Mouse (Mus musculus) midbrain, embryonic 11.5 days (tissue): ENCODE results near the gene Mknk1. TPM values are rescaled to one million over a fixed set of nuclear protein-coding genes. Genes with fewer than 3 reads are reported as not detected.

Experiments
- ATAC-seq: fragments of 200-750 bp; cut with Nextera tagmentation; 2 replicates; pipeline ENCODE4 v1.8.0; 2017; ENCODE audit warnings: moderate TSS enrichment, moderate library complexity; ENCODE audit not compliant: low FRiP score
- DNase-seq: peaks from one replicate; pipeline ENCODE4 v3.0.0; 2015; ENCODE audit warnings: low spot score; ENCODE audit errors: missing footprints
- H3K27ac ChIP-seq: fragments of 300-500 bp; sonication (generic); 2 replicates; pipeline ENCODE4 v1.5.1; 2014; ENCODE audit warnings: low read depth, low read length
- H3K27me3 ChIP-seq: fragments of 300-500 bp; sonication (generic); 2 replicates; pipeline ENCODE4 v1.6.1; 2014; ENCODE audit warnings: mild to moderate bottlenecking, low read length, moderate library complexity, mixed read lengths; ENCODE audit not compliant: control insufficient read depth, insufficient read depth
- H3K36me3 ChIP-seq: fragments of 300-500 bp; sonication (generic); 2 replicates; pipeline ENCODE4 v1.6.1; 2014; ENCODE audit warnings: mild to moderate bottlenecking, low read length, moderate library complexity, mixed read lengths; ENCODE audit not compliant: control insufficient read depth, insufficient read depth
- H3K4me1 ChIP-seq: fragments of 300-500 bp; sonication (generic); 2 replicates; pipeline ENCODE4 v1.6.1; 2014; ENCODE audit warnings: low read length; ENCODE audit not compliant: control insufficient read depth, insufficient read depth
- H3K4me2 ChIP-seq: fragments of 300-500 bp; sonication (generic); 2 replicates; pipeline ENCODE4 v1.6.1; 2014; ENCODE audit warnings: mild to moderate bottlenecking, moderate library complexity
- H3K4me3 ChIP-seq: fragments of 300-500 bp; sonication (generic); 2 replicates; pipeline ENCODE4 v1.5.1; 2014; ENCODE audit warnings: low read depth, low read length
- H3K9ac ChIP-seq: fragments of 300-500 bp; sonication (generic); 2 replicates; pipeline ENCODE4 v1.6.1; 2014; ENCODE audit warnings: low read length
- H3K9me3 ChIP-seq: fragments of 300-500 bp; sonication (generic); 2 replicates; pipeline ENCODE4 v1.6.1; 2016; ENCODE audit warnings: low read length; ENCODE audit not compliant: control insufficient read depth
- WGBS: fragments of 180-500 bp; shearing (Covaris S2); extraction: QIAGEN DNeasy Blood & Tissue Kit; methylation state at CpG from one replicate; pipeline ENCODE4 v1.1.7; 2014; 5-methylcytosine and 5-hydroxymethylcytosine counted together
- polyA plus RNA-seq: library from polyadenylated mRNA; unstranded; fragments of >200 nt; fragmentation: Nextera tagmentation; extraction: Ambion mirVana; gene quantifications from 2 replicates; pipeline ENCODE4 v1.2.1, GENCODE M21; 2014

Gene Mknk1
- polyA plus RNA-seq, 1 experiment from 2014 or later: 17.9 TPM

- Histone ChIP-seq H3K9me3 (no peaks in the 10 kb centered on the region), H3K4me3 (no peak overlapping the region), H3K4me2 (no peak overlapping the region), H3K4me1 (peaks cover 51% of the 10 kb centered on the region), H3K27me3 (peaks cover 15% of the 10 kb centered on the region), H3K36me3 (no peaks in the 10 kb centered on the region), H3K9ac (no peak overlapping the region), H3K27ac (no peak overlapping the region)
- DNase-seq (no peak), ATAC-seq (peak; percentile 38; the same call in 1 of the 2 replicates)
- WGBS: 6% methylated on average over 7 of the region's 7 CpGs
Measured at GRCm38 (mm10) chr4:115908641-115909040, 69.6 kb downstream of the Mknk1 start.

GRCm38 (mm10) chr4:115911586-115911985 is 72.6 kb downstream of the Mknk1 start:
- peak; percentile 74 for ATAC-seq
- DNase-seq: no peak
- Histone ChIP-seq H3K27ac (peak overlapping the region; percentile 61; the same call in 1 of the 2 replicates), H3K9me3 (no peaks in the 10 kb centered on the region), H3K4me1 (peaks cover 25% of the 10 kb centered on the region), H3K4me2 (no peak overlapping the region), H3K36me3 (no peaks in the 10 kb centered on the region), H3K4me3 (no peak overlapping the region), H3K9ac (no peak overlapping the region), H3K27me3 (peaks cover 8% of the 10 kb centered on the region; the same call in 1 of the 2 replicates)
- 0% methylated on average over 4 of the region's 4 CpGs for WGBS

GRCm38 (mm10) chr4:115919911-115920310 is 80.9 kb downstream of the Mknk1 start:
- H3K9ac ChIP-seq: no peak overlapping the region
- DNase-seq (no peak), ATAC-seq (no peak)
- H3K9me3 ChIP-seq: no peaks in the 10 kb centered on the region
- no peak overlapping the region for H3K4me3 ChIP-seq
- H3K27ac ChIP-seq: no peak overlapping the region
- no peaks in the 10 kb centered on the region for H3K4me1 ChIP-seq
- no peaks in the 10 kb centered on the region for H3K27me3 ChIP-seq
- H3K4me2 ChIP-seq: no peak overlapping the region
- peaks cover 5% of the 10 kb centered on the region for H3K36me3 ChIP-seq
- WGBS: 70% methylated on average over 16 of the region's 16 CpGs

GRCm38 (mm10) chr4:115922688-115923087 is 83.7 kb downstream of the Mknk1 start:
- WGBS: 91% methylated on average over 5 of the region's 5 CpGs
- Histone ChIP-seq H3K27ac (no peak overlapping the region), H3K36me3 (peaks cover 5% of the 10 kb centered on the region), H3K4me1 (no peaks in the 10 kb centered on the region), H3K27me3 (no peaks in the 10 kb centered on the region), H3K9ac (no peak overlapping the region), H3K4me2 (no peak overlapping the region), H3K4me3 (no peak overlapping the region), H3K9me3 (no peaks in the 10 kb centered on the region)
- no peak for ATAC-seq
- no peak for DNase-seq

- H3K9me3 ChIP-seq: no peaks in the 10 kb centered on the region
- no peak overlapping the region for H3K27ac ChIP-seq
- H3K4me3 ChIP-seq: no peak overlapping the region
- 83% methylated on average over 16 of the region's 16 CpGs for WGBS
- peaks cover 5% of the 10 kb centered on the region; the same call in 1 of the 2 replicates for H3K36me3 ChIP-seq
- ATAC-seq (no peak), DNase-seq (no peak)
- H3K4me1 ChIP-seq: no peaks in the 10 kb centered on the region
- no peak overlapping the region for H3K4me2 ChIP-seq
- no peak overlapping the region for H3K9ac ChIP-seq
- H3K27me3 ChIP-seq: no peaks in the 10 kb centered on the region
Measured at GRCm38 (mm10) chr4:115923262-115923880, 84.4 kb downstream of the Mknk1 start.

- 75% methylated on average over 7 of the region's 7 CpGs for WGBS
Measured at GRCm38 (mm10) chr4:115927637-115928036, 88.6 kb downstream of the Mknk1 start.

More at GRCm38 (mm10) chr4:115927637-115928036, 88.6 kb downstream of the Mknk1 start:
- Histone ChIP-seq H3K9me3 (no peaks in the 10 kb centered on the region), H3K4me1 (no peaks in the 10 kb centered on the region; the same call in 1 of the 2 replicates), H3K27ac (no peak overlapping the region), H3K4me3 (no peak overlapping the region), H3K4me2 (no peak overlapping the region), H3K9ac (no peak overlapping the region), H3K36me3 (peaks cover 2% of the 10 kb centered on the region; the same call in 1 of the 2 replicates), H3K27me3 (peaks cover 3% of the 10 kb centered on the region; the same call in 1 of the 2 replicates)
- ATAC-seq (no peak), DNase-seq (no peak)

Other genes starting within 250 kb of the Mknk1 start
- gene Cyp4a32, start 238.2 kb upstream of the Mknk1 start, polyA plus RNA-seq: not detected in 2 replicates
- 0.12 TPM in 1 of 2 replicates, not detected in the other for gene Cyp4b1, start 191.5 kb upstream of the Mknk1 start, polyA plus RNA-seq
- 42.8 and 46.4 TPM in 2 replicates for gene Efcab14, start 101.5 kb upstream of the Mknk1 start, polyA plus RNA-seq
- 0.41 TPM in 1 of 2 replicates, not detected in the other for gene Tex38, start 58.2 kb upstream of the Mknk1 start, polyA plus RNA-seq
- 42.3 and 50.9 TPM in 2 replicates for gene Atpaf1, start 54.4 kb upstream of the Mknk1 start, polyA plus RNA-seq
- gene Mob3c, start 11.1 kb upstream of the Mknk1 start, polyA plus RNA-seq: 2.5 and 3.7 TPM in 2 replicates
- not detected in 2 replicates for gene Kncn, start 45.2 kb downstream of the Mknk1 start, polyA plus RNA-seq
- gene 6430628N08Rik, start 51.5 kb downstream of the Mknk1 start, polyA plus RNA-seq: 0.33 TPM in 1 of 2 replicates, not detected in the other
- gene Dmbx1, start 100.7 kb downstream of the Mknk1 start, polyA plus RNA-seq: 15.1 and 15.9 TPM in 2 replicates
- gene Faah, start 178.7 kb downstream of the Mknk1 start, polyA plus RNA-seq: 1.8 TPM in 2 replicates
- 22.2 and 24.7 TPM in 2 replicates for gene Nsun4, start 214.7 kb downstream of the Mknk1 start, polyA plus RNA-seq
- 398 and 455 TPM in 2 replicates for gene Uqcrh, start 235.9 kb downstream of the Mknk1 start, polyA plus RNA-seq
- 64.1 and 67.5 TPM in 2 replicates for gene Lrrc41, start 236.1 kb downstream of the Mknk1 start, polyA plus RNA-seq